Mouse (Mus musculus) kidney, adult 2 months (tissue): ENCODE measurements at regions not wholly inside any gene's neighbourhood (a gene's known extent, or its start where the extent isn't known, plus 50 kb on each side); places are given as distances from the start of the nearest gene placed in this dataset.

Experiments used
- CTCF ChIP-seq: fragments of 200-500 bp; conservative IDR thresholded peaks from 2 replicates; pipeline ENCODE4 v1.5.1; 2011; ENCODE audit warnings: low read depth, mild to moderate bottlenecking, control low read depth, low read length, moderate library complexity, mixed read lengths; ENCODE audit not compliant: insufficient read depth, insufficient read length
- POLR2A ChIP-seq: fragments of 200-500 bp; IDR thresholded peaks from one replicate; pipeline ENCODE4 v1.6.1; 2011; ENCODE audit warnings: low read depth, low read length, control low read depth

- TF ChIP-seq CTCF = no peak
- no peak for TF ChIP-seq POLR2A
Measured at GRCm38 (mm10) chr1:45600011-45600410, 96.9 kb upstream of the Col5a2 start.
